Mouse (Mus musculus): ENCODE results near the gene Aipl1.

DNA sequence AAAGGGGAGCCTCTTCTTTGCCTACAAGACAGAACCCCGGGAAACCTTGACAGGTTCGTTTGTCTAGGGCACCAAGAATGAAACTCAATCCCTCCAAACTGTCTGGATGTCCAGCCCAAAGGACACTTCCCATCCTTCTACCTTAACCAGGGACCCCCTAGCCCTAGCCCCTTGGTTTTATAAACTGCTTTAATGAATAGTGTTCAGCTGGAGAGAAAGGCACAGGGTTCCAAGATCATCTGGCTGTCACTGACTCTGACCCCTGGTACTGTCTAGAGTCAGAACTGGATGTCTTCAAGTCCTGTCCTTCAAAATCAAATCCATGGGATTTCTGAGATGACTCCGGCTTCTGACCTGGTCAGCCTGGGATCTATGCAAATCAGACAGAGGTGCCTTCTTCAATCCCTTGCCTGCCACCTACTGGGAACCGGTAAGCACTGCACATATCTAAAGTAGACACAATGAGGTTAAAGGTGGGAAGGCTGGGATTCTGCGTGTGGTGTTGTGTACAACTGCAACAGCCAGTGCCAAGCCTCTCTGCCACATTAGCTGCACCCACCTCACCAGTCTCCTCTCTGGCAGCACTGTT lies 13.0 kb downstream of the Aipl1 start:
- TF ChIP-seq CTCF (conservative IDR thresholded peaks at IDR 0.05 in 1 of 2, IDR thresholded peaks at IDR 0.05 in 1 of 2; ENCODE audit: low read depth in 2 of 2, low read length in 2 of 2) (peak; percentile 87 to 98), TCF12 (IDR thresholded peaks at IDR 0.05; ENCODE audit: low read depth, low read length) (no peak), BHLHE40 (IDR thresholded peaks at IDR 0.05; ENCODE audit: low read depth, low read length) (0 out of 2 replicates have a peak, but pooled peaks have one; percentile 16), POLR2A (IDR thresholded peaks at IDR 0.05; ENCODE audit: low read depth, low read length) (no peak), UBTF (IDR thresholded peaks at IDR 0.05; ENCODE audit: low read depth, low read length) (no peak), USF1 (IDR thresholded peaks at IDR 0.05; ENCODE audit: low read depth, low read length) (no peak), ETS1 (conservative IDR thresholded peaks at IDR 0.05; ENCODE audit: low read depth, low read length) (no peak), E2F4 (IDR thresholded peaks at IDR 0.05; ENCODE audit: insufficient replicate concordance, low read depth, low read length) (no peak), RAD21 (IDR thresholded peaks at IDR 0.05; ENCODE audit: low read depth, low read length) (peak; percentile 98), JUND (conservative IDR thresholded peaks at IDR 0.05; ENCODE audit: low read depth, low read length) (no peak), ZC3H11A (IDR thresholded peaks at IDR 0.05; ENCODE audit: low read depth, low read length) (peak; percentile 68), ZKSCAN1 (IDR thresholded peaks at IDR 0.05; ENCODE audit: borderline replicate concordance, low read depth, low read length) (no peak), ELF1 (IDR thresholded peaks at IDR 0.05; ENCODE audit: low read depth, low read length) (no peak), KAT2A (IDR thresholded peaks at IDR 0.05; ENCODE audit: insufficient replicate concordance, low read length) (no peak)

All from CH12.LX (cell line).